Mouse (Mus musculus) gastrocnemius, postnatal 10 days (tissue): ENCODE measurements around the gene Hoxa7. TPM values are rescaled to one million over a fixed set of nuclear protein-coding genes. Genes with fewer than 3 reads are reported as not detected.

Experiments
- DNase-seq: peaks from one replicate; pipeline ENCODE4 v3.0.0; 2021; ENCODE audit warnings: mixed read lengths
- total RNA-seq, 2 experiments: library from RNA; stranded (reverse); gene quantifications; 2 replicates each; pipeline ENCODE4 v1.2.3; 2021

The Hoxa7 gene
- total RNA-seq, 2 experiments from 2014 or later = 9.4 to 9.7 TPM

- peak; percentile 53 for DNase-seq
These were observed 18.2 kb upstream of the Hoxa7 start for GRCm38 (mm10) chr6:52239625-52240388.

- DNase-seq = no peak
These were observed 17.3 kb upstream of the Hoxa7 start for GRCm38 (mm10) chr6:52238976-52239375.

- peak; percentile 13 for DNase-seq
These were observed 16.5 kb upstream of the Hoxa7 start for GRCm38 (mm10) chr6:52238155-52238545.

GRCm38 (mm10) chr6:52237346-52238154, 15.9 kb upstream of the Hoxa7 start:
- DNase-seq = peak; percentile 25

GRCm38 (mm10) chr6:52236806-52237205, 15.2 kb upstream of the Hoxa7 start:
- no peak for DNase-seq

DNA sequence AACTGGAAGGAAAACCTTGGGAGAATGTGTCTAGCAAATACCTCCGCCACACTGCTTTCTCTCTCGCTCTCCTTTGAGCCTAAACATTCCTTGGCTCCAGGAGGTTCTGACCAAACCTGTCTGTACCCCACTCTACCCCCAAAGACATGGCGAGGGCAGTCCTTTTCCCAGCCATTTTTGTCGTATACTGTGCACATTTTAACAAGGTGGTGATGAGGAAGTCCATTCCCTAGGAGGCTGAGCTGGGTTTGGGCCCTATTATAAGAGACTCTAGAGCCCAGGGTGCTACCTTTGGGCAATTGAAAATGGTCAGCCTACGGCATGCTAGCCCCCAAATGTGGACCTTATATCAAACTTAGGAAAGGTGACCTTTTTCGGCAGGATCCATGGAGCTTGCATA, 14.2 kb upstream of the Hoxa7 start:
- DNase-seq = no peak

DNA sequence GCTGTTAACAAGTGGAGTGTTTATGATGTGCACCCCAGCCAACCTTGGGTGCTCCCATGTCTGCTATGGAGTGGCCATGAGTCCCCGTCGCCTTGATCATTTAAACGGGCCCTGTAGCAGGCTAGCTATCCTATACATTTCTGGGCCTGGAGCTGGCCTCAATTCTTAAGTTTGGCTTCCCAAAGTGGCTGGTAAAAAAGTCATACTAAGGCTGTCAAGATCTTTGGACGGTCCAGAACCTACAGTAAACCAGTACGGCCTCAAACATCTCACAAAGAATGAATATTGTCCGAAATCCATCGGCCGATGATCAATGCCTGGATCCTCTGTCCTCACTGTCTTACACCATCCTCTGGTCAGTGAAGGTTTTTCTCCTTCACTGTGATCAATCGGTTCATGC, 13.6 kb upstream of the Hoxa7 start:
- no peak for DNase-seq

DNA sequence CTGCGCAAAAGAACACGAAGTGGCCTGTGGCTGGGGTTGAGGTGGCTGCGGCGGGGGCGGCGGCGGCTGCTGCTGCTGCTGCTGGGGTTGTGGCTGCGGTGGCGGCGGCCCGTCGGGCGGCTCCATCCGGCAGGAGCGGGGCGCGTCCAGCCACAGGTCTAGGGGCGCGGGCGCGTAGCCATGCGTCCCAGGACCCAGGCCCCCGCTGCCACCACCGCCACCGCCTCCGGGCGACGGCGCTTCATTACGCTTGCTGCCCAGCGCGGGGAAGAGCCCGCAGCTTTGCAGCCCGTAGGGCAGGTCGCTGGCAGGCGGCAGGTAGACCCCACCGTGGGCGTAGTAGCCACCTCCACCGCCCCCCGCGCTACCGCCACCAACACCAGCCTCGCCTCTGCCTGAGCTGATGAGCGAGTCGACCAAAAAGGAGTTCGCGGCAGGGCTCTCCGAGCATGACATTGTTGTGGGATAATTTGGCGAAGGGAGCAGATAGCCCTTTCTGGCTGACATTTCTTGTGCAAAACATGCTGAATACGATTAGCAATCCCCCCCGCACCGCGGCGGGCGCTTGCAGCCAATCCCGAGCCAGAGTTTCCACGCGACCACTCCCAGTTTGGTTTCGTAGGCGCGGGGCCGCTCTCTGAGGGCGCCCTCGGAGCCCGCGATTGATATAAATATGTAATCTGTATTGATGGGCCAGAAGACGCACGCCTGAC, 12.9 kb upstream of the Hoxa7 start:
- DNase-seq = peak; percentile 65

- peak; percentile 85 for DNase-seq
These were observed 12.1 kb upstream of the Hoxa7 start for GRCm38 (mm10) chr6:52233546-52234427.

GRCm38 (mm10) chr6:52232984-52233545, 11.4 kb upstream of the Hoxa7 start:
- DNase-seq = peak; percentile 40

DNA sequence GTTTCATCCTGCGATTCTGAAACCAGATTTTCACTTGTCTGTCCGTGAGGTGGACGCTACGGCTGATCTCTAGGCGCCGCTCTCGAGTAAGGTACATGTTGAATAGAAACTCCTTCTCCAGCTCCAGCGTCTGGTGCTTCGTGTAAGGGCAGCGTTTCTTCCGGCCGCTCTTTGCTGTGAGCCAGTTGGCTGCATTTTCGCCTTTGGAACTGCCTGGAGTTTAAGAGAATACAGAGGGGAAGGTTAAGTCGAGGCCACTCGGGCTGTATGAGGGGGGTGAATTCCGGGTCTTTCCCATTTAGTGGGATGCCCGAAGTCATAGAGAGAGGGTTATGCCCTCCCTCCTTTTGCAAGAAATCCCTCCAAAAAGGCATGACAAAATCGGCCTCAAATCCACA, 10.9 kb upstream of the Hoxa7 start:
- DNase-seq = peak; percentile 54

DNA sequence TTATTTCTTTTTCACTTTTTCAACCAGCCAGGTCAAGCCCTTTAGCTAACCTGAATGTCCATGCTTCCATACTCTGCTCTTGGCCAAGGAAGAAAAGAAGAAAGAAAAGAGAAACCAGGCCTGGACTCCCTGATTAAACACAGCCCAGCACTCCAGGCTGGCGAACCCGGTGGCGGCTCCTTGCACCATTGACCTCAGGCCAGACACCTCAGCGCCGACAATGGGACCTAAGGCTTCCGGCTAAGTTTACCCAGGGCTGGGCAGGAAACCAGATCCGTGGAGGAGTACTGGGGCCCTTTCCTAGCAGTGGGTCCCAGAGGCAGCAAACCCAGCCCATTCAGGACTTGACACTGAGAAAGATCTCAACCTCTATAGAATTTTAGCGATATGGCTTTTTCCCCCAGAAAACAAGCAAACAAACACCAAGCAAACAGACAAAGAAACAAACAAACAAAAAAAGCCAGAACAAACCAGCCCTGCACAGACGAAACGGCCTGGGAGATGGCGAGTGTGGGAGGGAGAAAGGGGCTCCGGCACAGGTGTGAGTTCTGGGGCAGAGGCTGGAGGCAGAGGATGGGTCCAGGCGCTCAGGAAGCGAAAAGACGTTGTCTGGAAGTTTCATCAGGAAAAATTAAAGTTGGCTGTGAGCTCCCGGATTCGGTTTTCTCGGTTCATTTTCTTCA, 10.4 kb upstream of the Hoxa7 start:
- peak; percentile 5 for DNase-seq

DNA sequence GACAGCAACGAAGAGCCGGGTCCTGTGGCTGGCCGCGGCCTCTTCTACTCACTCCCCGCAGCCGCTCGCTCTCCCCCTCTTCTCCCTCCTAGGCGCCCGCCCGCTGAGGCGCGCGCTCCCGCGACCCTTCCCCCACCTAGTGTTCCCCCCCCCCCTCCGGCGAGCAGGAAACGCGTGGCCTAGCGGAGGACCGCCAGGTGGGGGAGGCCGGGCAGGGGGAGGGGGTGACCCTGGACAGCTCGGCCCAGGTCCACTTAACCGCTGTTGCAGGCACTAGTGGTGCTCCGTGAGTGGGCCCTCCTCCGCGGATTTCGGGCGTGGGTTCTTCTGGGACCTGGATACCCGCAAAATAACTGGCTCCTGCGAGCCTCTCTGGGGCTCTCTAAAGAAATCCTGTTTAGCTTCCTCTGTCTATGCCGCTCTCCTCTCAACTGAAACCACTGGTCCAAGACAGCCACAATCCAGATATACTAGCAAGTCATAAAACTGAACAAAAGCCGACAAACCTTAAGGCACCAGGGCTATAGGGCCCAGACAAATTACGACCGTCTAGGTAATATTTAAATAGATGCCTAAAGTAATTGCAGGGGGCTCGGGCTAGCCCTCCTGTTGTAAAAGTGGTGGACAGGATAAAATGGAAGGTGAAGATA, 9.0 kb upstream of the Hoxa7 start, which contains the start of gene Hoxa9:
TSS of gene Hoxa9 (minus strand) at position 574 of the 650 bp plus-strand sequence.
- peak; percentile 68 for DNase-seq

- DNase-seq = peak; percentile 54
These were observed 8.1 kb upstream of the Hoxa7 start for GRCm38 (mm10) chr6:52229558-52230416.

DNA sequence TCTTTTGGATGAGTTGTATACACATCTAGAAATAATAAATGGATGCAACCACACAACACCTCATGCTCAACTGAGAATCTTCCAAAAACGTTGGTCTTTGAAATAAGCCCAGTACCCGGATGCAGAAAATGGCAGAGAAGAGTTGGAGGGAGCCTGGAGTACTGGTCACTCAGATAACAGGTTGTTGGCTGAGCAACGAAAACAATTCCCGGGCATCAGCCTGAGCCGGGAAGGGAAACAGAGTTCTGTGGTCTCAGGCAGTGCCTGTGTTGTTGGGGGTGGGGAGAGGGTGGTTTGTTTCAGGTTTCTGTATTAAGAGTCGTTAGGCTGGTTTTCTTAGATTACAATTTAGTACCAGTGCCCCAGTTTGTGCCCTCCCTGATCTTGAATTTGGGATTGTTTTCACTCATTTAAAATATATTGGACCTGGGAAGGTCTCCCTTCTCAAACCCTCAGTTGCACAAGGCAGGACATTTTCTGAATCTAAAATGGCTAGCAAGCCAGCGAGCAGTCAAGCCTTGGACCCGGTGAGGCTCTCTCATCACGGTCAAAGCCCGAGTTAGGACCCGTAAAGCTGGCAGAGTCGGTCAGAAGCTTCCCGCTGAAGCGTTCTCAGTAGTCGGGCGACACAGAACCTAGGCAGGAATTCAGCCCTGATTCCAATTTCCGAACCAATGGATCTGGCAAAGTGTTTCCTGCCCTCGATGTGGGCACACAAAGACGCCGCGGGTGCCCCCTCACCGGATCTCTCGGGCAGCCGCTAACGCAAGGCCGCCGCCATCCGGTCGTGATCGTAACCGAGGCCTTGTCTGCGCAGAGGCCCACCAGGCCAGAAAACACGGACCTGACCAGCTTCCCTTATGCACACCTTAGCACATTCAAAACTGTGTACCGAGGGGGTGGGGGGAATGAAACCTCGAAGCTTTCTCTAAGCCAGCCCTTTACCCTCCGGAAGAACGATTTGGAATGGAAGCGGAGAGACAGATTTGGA, 7.1 kb upstream of the Hoxa7 start:
- DNase-seq = peak; percentile 61

GRCm38 (mm10) chr6:52227470-52228222, 6.0 kb upstream of the Hoxa7 start:
- no peak for DNase-seq
